Mouse (Mus musculus) lung, embryonic 14.5 days (tissue): ENCODE measurements around the gene Slc29a2. TPM values are rescaled to one million over a fixed set of nuclear protein-coding genes. Genes with fewer than 3 reads are reported as not detected.

Source experiments
- ATAC-seq: fragments of 200-750 bp; cut with Nextera tagmentation; 2 replicates; pipeline ENCODE4 v1.8.0; 2017; ENCODE audit warnings: mild to moderate bottlenecking, moderate TSS enrichment, moderate library complexity; ENCODE audit not compliant: insufficient read depth
- DNase-seq: peaks from one replicate; pipeline ENCODE4 v3.0.0-alpha.2; 2015
- H3K27ac ChIP-seq: fragments of 300-500 bp; sonication (generic); 2 replicates; pipeline ENCODE4 v1.5.1; 2014; ENCODE audit warnings: low read depth, mild to moderate bottlenecking, moderate library complexity
- H3K27me3 ChIP-seq: fragments of 300-500 bp; sonication (generic); 2 replicates; pipeline ENCODE4 v1.6.1; 2014; ENCODE audit warnings: low read length, control low read depth; ENCODE audit not compliant: insufficient read depth
- H3K36me3 ChIP-seq: fragments of 300-500 bp; sonication (generic); 2 replicates; pipeline ENCODE4 v1.6.1; 2014; ENCODE audit warnings: control low read depth; ENCODE audit not compliant: insufficient read depth
- H3K4me1 ChIP-seq: fragments of 300-500 bp; sonication (generic); 2 replicates; pipeline ENCODE4 v1.6.1; 2014; ENCODE audit warnings: antibody characterized with exemption, control low read depth; ENCODE audit not compliant: insufficient read depth
- H3K4me2 ChIP-seq: fragments of 300-500 bp; sonication (generic); 2 replicates; pipeline ENCODE4 v1.6.1; 2014; ENCODE audit warnings: mild to moderate bottlenecking
- H3K4me3 ChIP-seq: fragments of 300-500 bp; sonication (generic); 2 replicates; pipeline ENCODE4 v1.5.1; 2014; ENCODE audit warnings: low read depth, low read length
- H3K9ac ChIP-seq: fragments of 300-500 bp; sonication (generic); 2 replicates; pipeline ENCODE4 v1.6.1; 2014
- H3K9me3 ChIP-seq: fragments of 300-500 bp; sonication (generic); 2 replicates; pipeline ENCODE4 v1.6.1; 2016; ENCODE audit warnings: low read depth, low read length, control low read depth
- CTCF ChIP-seq: IDR thresholded peaks from 2 replicates; pipeline ENCODE4 v1.5.1; 2016; ENCODE audit warnings: antibody characterized with exemption, low read depth
- WGBS: fragments of 180-500 bp; shearing (Covaris S2); extraction: QIAGEN DNeasy Blood & Tissue Kit; methylation state at CpG from one replicate; pipeline ENCODE4 v1.1.7; 2014; 5-methylcytosine and 5-hydroxymethylcytosine counted together
- polyA plus RNA-seq: library from polyadenylated mRNA; unstranded; fragments of >200 nt; fragmentation: Nextera tagmentation; extraction: Ambion mirVana; gene quantifications from 2 replicates; pipeline ENCODE4 v1.2.1, GENCODE M21; 2014

Gene Slc29a2
- 3.1 and 3.4 TPM in 2 replicates for polyA plus RNA-seq

- Histone ChIP-seq H3K9ac (peak within 1 kb of the TSS; percentile 49), H3K4me2 (peak within 1 kb of the TSS; percentile 92), H3K27ac (peak within 1 kb of the TSS; percentile 71), H3K36me3 (peaks cover 20% of the 10 kb centered on the region), H3K4me3 (peak within 1 kb of the TSS; percentile 68), H3K4me1 (peaks cover 4% of the 10 kb centered on the region; the same call in 1 of the 2 replicates), H3K27me3 (no peaks in the 10 kb centered on the region), H3K9me3 (no peaks in the 10 kb centered on the region)
- 0% methylated on average over 62 of the region's 62 CpGs for WGBS
- DNase-seq: peak; percentile 97
- TF ChIP-seq CTCF: no peak
- ATAC-seq: peak; percentile 96
Observed at GRCm38 (mm10) chr19:5023621-5024479, at the start of gene Slc29a2. Gene Slc29a2 (plus strand): TSS chr19:5023860.

GRCm38 (mm10) chr19:4981767-4982166 is 41.9 kb upstream of the Slc29a2 start:
- Histone ChIP-seq H3K4me2 (no peak overlapping the region), H3K4me3 (no peak overlapping the region), H3K9me3 (no peaks in the 10 kb centered on the region), H3K36me3 (no peaks in the 10 kb centered on the region), H3K9ac (no peak overlapping the region), H3K4me1 (no peaks in the 10 kb centered on the region), H3K27me3 (peaks cover 15% of the 10 kb centered on the region; the same call in 1 of the 2 replicates), H3K27ac (no peak overlapping the region)
- DNase-seq (peak; percentile 82), ATAC-seq (no peak)
- peak; percentile 77 for TF ChIP-seq CTCF

GRCm38 (mm10) chr19:4989013-4989412 is 34.6 kb upstream of the Slc29a2 start:
- 2% methylated on average over 13 of the region's 13 CpGs for WGBS
- Histone ChIP-seq H3K4me3 (no peak overlapping the region), H3K36me3 (no peaks in the 10 kb centered on the region), H3K4me2 (no peak overlapping the region), H3K27me3 (peaks cover 38% of the 10 kb centered on the region), H3K9ac (no peak overlapping the region), H3K27ac (no peak overlapping the region), H3K4me1 (no peaks in the 10 kb centered on the region), H3K9me3 (no peaks in the 10 kb centered on the region)
- ATAC-seq: peak; percentile 47; the same call in 1 of the 2 replicates
- DNase-seq: peak; percentile 97
- TF ChIP-seq CTCF: peak; percentile 33; the same call in 1 of the 2 replicates

- H3K9me3 ChIP-seq: no peaks in the 10 kb centered on the region
- ATAC-seq (no peak), DNase-seq (no peak)
- no peak overlapping the region for H3K4me2 ChIP-seq
- no peaks in the 10 kb centered on the region for H3K4me1 ChIP-seq
- H3K36me3 ChIP-seq: no peaks in the 10 kb centered on the region
- TF ChIP-seq CTCF: no peak
- H3K4me3 ChIP-seq: no peak overlapping the region
- H3K9ac ChIP-seq: no peak overlapping the region
- WGBS: 20% methylated on average over 44 of the region's 47 CpGs
- peaks cover 31% of the 10 kb centered on the region for H3K27me3 ChIP-seq
- no peak overlapping the region for H3K27ac ChIP-seq
Observed at GRCm38 (mm10) chr19:4989434-4990255, 34.0 kb upstream of the Slc29a2 start.

- no peaks in the 10 kb centered on the region for H3K4me1 ChIP-seq
- ATAC-seq: no peak
- no peak within 1 kb of the TSS for H3K27ac ChIP-seq
- no peaks in the 10 kb centered on the region for H3K36me3 ChIP-seq
- H3K4me3 ChIP-seq: no peak within 1 kb of the TSS
- no peaks in the 10 kb centered on the region for H3K9me3 ChIP-seq
- 18% methylated on average over 4 of the region's 4 CpGs for WGBS
- no peak for DNase-seq
- H3K27me3 ChIP-seq: peaks cover 31% of the 10 kb centered on the region
- TF ChIP-seq CTCF: no peak
- H3K9ac ChIP-seq: no peak within 1 kb of the TSS
- no peak within 1 kb of the TSS for H3K4me2 ChIP-seq
Observed at GRCm38 (mm10) chr19:4990256-4990625, 33.4 kb upstream of the Slc29a2 start, which contains the start of gene Npas4. Gene Npas4 (minus strand): TSS chr19:4990316.

- under 1% methylated on average over 22 of the region's 22 CpGs for WGBS
- no peak for TF ChIP-seq CTCF
- ATAC-seq (no peak), DNase-seq (peak; percentile 28)
- H3K9me3 ChIP-seq: no peaks in the 10 kb centered on the region
- H3K36me3 ChIP-seq: no peaks in the 10 kb centered on the region
- no peaks in the 10 kb centered on the region for H3K4me1 ChIP-seq
- no peak overlapping the region for H3K4me3 ChIP-seq
- H3K4me2 ChIP-seq: no peak overlapping the region
- H3K9ac ChIP-seq: no peak overlapping the region
- no peak overlapping the region for H3K27ac ChIP-seq
- peaks cover 31% of the 10 kb centered on the region for H3K27me3 ChIP-seq
Observed at GRCm38 (mm10) chr19:4990716-4991115, 32.9 kb upstream of the Slc29a2 start.

GRCm38 (mm10) chr19:4992371-4992770 is 31.3 kb upstream of the Slc29a2 start:
- Histone ChIP-seq H3K36me3 (no peaks in the 10 kb centered on the region), H3K4me1 (no peaks in the 10 kb centered on the region), H3K9ac (no peak overlapping the region), H3K9me3 (no peaks in the 10 kb centered on the region), H3K27me3 (peaks cover 31% of the 10 kb centered on the region), H3K4me3 (no peak overlapping the region), H3K27ac (no peak overlapping the region), H3K4me2 (no peak overlapping the region; the same call in 1 of the 2 replicates)
- no peak for ATAC-seq
- no peak for TF ChIP-seq CTCF
- WGBS: 7% methylated on average over 8 of the region's 8 CpGs
- DNase-seq: peak; percentile 39
